Mouse (Mus musculus) CH12.LX (cell line): ENCODE results near the gene Upp1. TPM values are rescaled to one million over a fixed set of nuclear protein-coding genes. Genes with fewer than 3 reads are reported as not detected.

Experiments
- DNase-seq: peaks from one replicate; pipeline ENCODE4 v3.0.0-alpha.2; 2013; ENCODE audit errors: extremely low read depth
- H3K27ac ChIP-seq: 2 replicates; pipeline ENCODE4 v1.5.1; 2012; ENCODE audit warnings: low read depth, mild to moderate bottlenecking, control low read depth, moderate library complexity; ENCODE audit not compliant: insufficient read depth
- H3K27me3 ChIP-seq: replicated peaks from 2 replicates; pipeline ENCODE3; 2012; ENCODE audit warnings: inconsistent platforms
- H3K36me3 ChIP-seq, 2 experiments: replicated peaks in 1 of 2; 2 replicates each; pipeline versions ENCODE3 to v1.6.1; 2012; ENCODE audit warnings: inconsistent platforms in 1 of 2, low read length in 1 of 2, mild to moderate bottlenecking in 1 of 2, mixed read lengths in 1 of 2, moderate library complexity in 1 of 2; ENCODE audit not compliant: control insufficient read depth in 1 of 2, insufficient read depth in 1 of 2
- H3K4me1 ChIP-seq, 2 experiments: 2 replicates each; pipeline ENCODE4 v1.6.1; 2012; ENCODE audit warnings: inconsistent platforms in 1 of 2, moderate library complexity in 1 of 2; ENCODE audit not compliant: insufficient read depth in 2 of 2, control insufficient read depth in 1 of 2
- H3K4me2 ChIP-seq: 2 replicates; pipeline ENCODE4 v1.6.1; 2012; ENCODE audit warnings: low read depth, mild to moderate bottlenecking, control low read depth; ENCODE audit not compliant: poor library complexity, insufficient read depth, severe bottlenecking
- H3K4me3 ChIP-seq, 3 experiments: fragments of 150-350 bp in 1 of 3; sonication (generic) in 1 of 3; replicated peaks in 1 of 3; 2 replicates each; pipeline versions ENCODE3 to v1.5.1; 2011 to 2012; ENCODE audit warnings: low read depth in 2 of 3, low read length in 2 of 3, mild to moderate bottlenecking in 2 of 3, moderate library complexity in 2 of 3, control low read depth in 1 of 3, improper control_type of control experiment in 1 of 3, inconsistent platforms in 1 of 3, mixed read lengths in 1 of 3; ENCODE audit not compliant: poor library complexity in 1 of 3
- H3K79me2 ChIP-seq: replicated peaks from 2 replicates; pipeline ENCODE4 v1.6.1; 2012; ENCODE audit warnings: mild to moderate bottlenecking, moderate library complexity; ENCODE audit not compliant: control insufficient read depth, poor library complexity, insufficient read depth, severe bottlenecking; ENCODE audit errors: extremely low read depth
- H3K9ac ChIP-seq: 2 replicates; pipeline ENCODE4 v1.6.1; 2012; ENCODE audit warnings: low read depth, mild to moderate bottlenecking, control low read depth, moderate library complexity; ENCODE audit not compliant: insufficient read depth
- H3K9me3 ChIP-seq: replicated peaks from 2 replicates; pipeline ENCODE3; 2012; ENCODE audit warnings: low read length, inconsistent platforms, mixed read lengths
- ETS1 ChIP-seq: conservative IDR thresholded peaks from 2 replicates; pipeline ENCODE4 v1.6.1; 2012; ENCODE audit warnings: low read depth, mild to moderate bottlenecking, inconsistent platforms, low read length, improper control_type of control experiment, moderate library complexity
- dilution Hi-C: fragments of 300-500 bp; cut with MboI; formaldehyde crosslinking; loops from 2 replicates; pipeline ENCODE4 v1.14.3; 2020; ENCODE audit warnings: low sequenced_read_pairs; ENCODE audit not compliant: extremely low pct_unique_long_range_greater_than_20kb, extremely low pct_ligation_motif_present
- in situ Hi-C: fragments of 300-500 bp; cut with MboI; formaldehyde crosslinking; loops from 3 replicates; pipeline ENCODE4 v1.14.3; 2019; ENCODE audit warnings: low sequenced_read_pairs, low pct_ligation_motif_present, low pct_unique_long_range_greater_than_20kb, mixed read lengths
- polyA plus RNA-seq: library from polyadenylated mRNA; unstranded; fragments of >175 nt; gene quantifications from 2 replicates; pipeline ENCODE4 v1.2.1, GENCODE M21; 2012; ENCODE audit warnings: low read depth; ENCODE audit not compliant: insufficient read length
- total RNA-seq, 2 experiments: library from RNA; depleted of rRNA; stranded (reverse); fragments of 300-350 nt in 1 of 2; fragments of >200 nt in 1 of 2; gene quantifications; 2 replicates each; pipeline ENCODE4 v1.2.3; 2012 to 2014

Gene Upp1
- total and polyA plus RNA-seq, 3 experiments: 0.21 TPM; not detected in 2

DNA sequence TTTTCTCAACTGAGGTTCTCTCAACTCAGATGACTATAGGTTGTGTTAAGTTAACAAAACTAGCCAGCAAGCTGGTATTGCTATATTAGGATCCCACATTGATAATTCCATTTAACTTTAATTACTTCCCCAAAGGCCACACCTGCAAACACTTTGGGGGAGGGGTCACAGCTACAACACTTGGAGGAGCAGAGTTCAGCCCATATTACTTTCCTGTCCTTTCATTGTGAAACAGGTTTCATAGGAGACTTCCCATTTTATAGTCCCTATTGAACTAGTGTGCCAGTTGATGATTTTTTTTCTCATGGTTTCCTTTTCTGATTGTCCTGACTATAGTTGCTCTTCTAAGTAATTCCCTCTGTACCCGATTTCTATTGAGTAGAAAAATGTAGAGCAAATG, 63.6 kb downstream of the Upp1 start:
- Histone ChIP-seq H3K79me2 (no peaks in the 10 kb centered on the region), H3K27ac (no peak overlapping the region), H3K27me3 (peaks cover 73% of the 10 kb centered on the region), H3K4me2 (no peak overlapping the region), H3K4me3 (no peak overlapping the region), H3K4me1 (no peaks in the 10 kb centered on the region), H3K9ac (no peak overlapping the region), H3K36me3 (no peaks in the 10 kb centered on the region), H3K9me3 (no peaks in the 10 kb centered on the region)
- dilution Hi-C loops: no loop called here
- no peak for DNase-seq
- in situ Hi-C loops: no loop called here
- no peak for TF ChIP-seq ETS1

Other genes starting within 250 kb of the Upp1 start
- gene Pkd1l1, start 144.8 kb upstream of the Upp1 start, total RNA-seq (2012; rRNA removed): not detected in 2 replicates
- not detected in 2 replicates for gene Pkd1l1, start 144.8 kb upstream of the Upp1 start, total RNA-seq (2014; rRNA removed)
- gene Pkd1l1, start 144.8 kb upstream of the Upp1 start, polyA plus RNA-seq: not detected in 2 replicates
- 14.3 and 18.2 TPM in 2 replicates for gene Hus1, start 106.9 kb upstream of the Upp1 start, total RNA-seq (2012; rRNA removed)
- 31.0 and 31.4 TPM in 2 replicates for gene Hus1, start 106.9 kb upstream of the Upp1 start, total RNA-seq (2014; rRNA removed)
- 28.7 and 29.9 TPM in 2 replicates for gene Hus1, start 106.9 kb upstream of the Upp1 start, polyA plus RNA-seq
- not detected in 2 replicates for gene Gm11992, start 69.5 kb upstream of the Upp1 start, total RNA-seq (2012; rRNA removed)
- not detected in 2 replicates for gene Gm11992, start 69.5 kb upstream of the Upp1 start, total RNA-seq (2014; rRNA removed)
- not detected in 2 replicates for gene Gm11992, start 69.5 kb upstream of the Upp1 start, polyA plus RNA-seq
- not detected in 2 replicates for gene Sun3, start 69.1 kb upstream of the Upp1 start, total RNA-seq (2012; rRNA removed)
- not detected in 2 replicates for gene Sun3, start 69.1 kb upstream of the Upp1 start, total RNA-seq (2014; rRNA removed)
- gene Sun3, start 69.1 kb upstream of the Upp1 start, polyA plus RNA-seq: not detected in 2 replicates
- under 0.01 TPM in 1 of 2 replicates, not detected in the other for gene Abca13, start 73.8 kb downstream of the Upp1 start, total RNA-seq (2012; rRNA removed)
- gene Abca13, start 73.8 kb downstream of the Upp1 start, total RNA-seq (2014; rRNA removed): 0.01 and 0.03 TPM in 2 replicates
- gene Abca13, start 73.8 kb downstream of the Upp1 start, polyA plus RNA-seq: 0.03 TPM in 2 replicates